Mouse (Mus musculus): ENCODE measurements around the gene Arnt2. TPM values are rescaled to one million over a fixed set of nuclear protein-coding genes. Genes with fewer than 3 reads are reported as not detected.

Gene Arnt2
- polyA plus RNA-seq, 1 experiment from 2014 or later = 2.3 TPM

- WGBS = 47% methylated on average over 5 of the region's 5 CpGs
- ATAC-seq (ENCODE audit: insufficient number of reproducible peaks, insufficient read depth, low FRiP score, low read depth) = no peak
- no peak overlapping the region for H3K9ac ChIP-seq (ENCODE audit: low read length)
Measured at GRCm38 (mm10) chr7:84377330-84377729, 32.6 kb downstream of the Arnt2 start.

DNA sequence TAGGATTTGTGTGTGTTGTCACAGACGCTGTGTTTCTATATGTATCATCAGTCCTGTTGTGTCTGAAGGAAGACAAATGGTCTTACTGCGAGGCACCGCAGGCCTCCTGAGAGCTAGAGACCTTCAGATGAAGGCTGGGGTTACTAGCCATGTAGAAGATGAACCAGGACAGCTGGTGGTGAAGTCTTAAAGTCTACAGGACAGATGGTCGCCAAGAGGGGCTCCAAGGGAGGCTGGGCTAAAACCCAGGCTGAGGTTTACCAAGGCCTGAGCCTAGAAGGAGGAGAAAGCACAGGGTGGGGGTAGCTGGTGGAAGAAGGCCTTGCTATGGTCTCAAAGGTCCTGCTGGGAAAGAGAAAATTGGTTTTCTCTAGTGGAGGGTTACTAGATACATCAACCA is 36.3 kb downstream of the Arnt2 start:
- H3K36me3 ChIP-seq (ENCODE audit: control insufficient read depth, insufficient read depth, low read length) = no peaks in the 10 kb centered on the region
- H3K4me2 ChIP-seq (ENCODE audit: low read length) = no peak overlapping the region
- no peak overlapping the region for H3K9ac ChIP-seq (ENCODE audit: low read length)
- H3K27me3 ChIP-seq (ENCODE audit: control insufficient read depth, insufficient read depth, low read length) = no peaks in the 10 kb centered on the region
- no peak for ATAC-seq (ENCODE audit: insufficient number of reproducible peaks, insufficient read depth, low FRiP score, low read depth)
- no peaks in the 10 kb centered on the region for H3K9me3 ChIP-seq (ENCODE audit: control insufficient read depth, low read length)
- 73% methylated on average over 4 of the region's 4 CpGs for WGBS
- no peak overlapping the region for H3K27ac ChIP-seq (replicated peaks in 1 of 2; ENCODE audit: control insufficient read depth in 1 of 2, insufficient read depth in 1 of 2, low read depth in 2 of 2, low read length in 2 of 2)
- 0 out of 4 replicates have a peak, but pooled peaks cover 0 to 3% of the 10 kb centered on the region in 2 experiments for H3K4me1 ChIP-seq (ENCODE audit: control insufficient read depth in 2 of 2, insufficient read depth in 2 of 2, low read length in 2 of 2)
- no peak overlapping the region for H3K4me3 ChIP-seq (ENCODE audit: control insufficient read depth in 1 of 2, insufficient read depth in 1 of 2, low read depth in 1 of 2, low read length in 2 of 2)

More at GRCm38 (mm10) chr7:84377330-84377729, 32.6 kb downstream of the Arnt2 start:
- no peak overlapping the region for H3K27ac ChIP-seq (replicated peaks in 1 of 2; ENCODE audit: control insufficient read depth in 1 of 2, insufficient read depth in 1 of 2, low read depth in 2 of 2, low read length in 2 of 2)
- no peak overlapping the region for H3K4me2 ChIP-seq (ENCODE audit: low read length)
- H3K9me3 ChIP-seq (ENCODE audit: control insufficient read depth, low read length) = no peaks in the 10 kb centered on the region
- H3K4me1 ChIP-seq (ENCODE audit: control insufficient read depth in 2 of 2, insufficient read depth in 2 of 2, low read length in 2 of 2) = 0 out of 4 replicates have a peak, but pooled peaks cover 0 to 3% of the 10 kb centered on the region in 2 experiments
- H3K4me3 ChIP-seq (ENCODE audit: control insufficient read depth in 1 of 2, insufficient read depth in 1 of 2, low read depth in 1 of 2, low read length in 2 of 2) = no peak overlapping the region
- no peaks in the 10 kb centered on the region for H3K36me3 ChIP-seq (ENCODE audit: control insufficient read depth, insufficient read depth, low read length)
- no peaks in the 10 kb centered on the region for H3K27me3 ChIP-seq (ENCODE audit: control insufficient read depth, insufficient read depth, low read length)

- Histone ChIP-seq H3K9me3 (ENCODE audit: control insufficient read depth, low read length) (no peaks in the 10 kb centered on the region), H3K4me2 (ENCODE audit: low read length) (no peak overlapping the region), H3K36me3 (ENCODE audit: control insufficient read depth, insufficient read depth, low read length) (no peaks in the 10 kb centered on the region), H3K27me3 (ENCODE audit: control insufficient read depth, insufficient read depth, low read length) (no peaks in the 10 kb centered on the region), H3K9ac (ENCODE audit: low read length) (no peak overlapping the region), H3K27ac (replicated peaks in 1 of 2; ENCODE audit: control insufficient read depth in 1 of 2, insufficient read depth in 1 of 2, low read depth in 2 of 2, low read length in 2 of 2) (no peak overlapping the region), H3K4me3 (ENCODE audit: control insufficient read depth in 1 of 2, insufficient read depth in 1 of 2, low read depth in 1 of 2, low read length in 2 of 2) (no peak overlapping the region), H3K4me1 (ENCODE audit: control insufficient read depth in 2 of 2, insufficient read depth in 2 of 2, low read length in 2 of 2) (0 out of 4 replicates have a peak, but pooled peaks cover 0 to 3% of the 10 kb centered on the region in 2 experiments)
- no peak for ATAC-seq (ENCODE audit: insufficient number of reproducible peaks, insufficient read depth, low FRiP score, low read depth)
- WGBS = 90% methylated on average over 1 of the region's 1 CpGs
Measured at GRCm38 (mm10) chr7:84372871-84373270, 37.1 kb downstream of the Arnt2 start.

DNA sequence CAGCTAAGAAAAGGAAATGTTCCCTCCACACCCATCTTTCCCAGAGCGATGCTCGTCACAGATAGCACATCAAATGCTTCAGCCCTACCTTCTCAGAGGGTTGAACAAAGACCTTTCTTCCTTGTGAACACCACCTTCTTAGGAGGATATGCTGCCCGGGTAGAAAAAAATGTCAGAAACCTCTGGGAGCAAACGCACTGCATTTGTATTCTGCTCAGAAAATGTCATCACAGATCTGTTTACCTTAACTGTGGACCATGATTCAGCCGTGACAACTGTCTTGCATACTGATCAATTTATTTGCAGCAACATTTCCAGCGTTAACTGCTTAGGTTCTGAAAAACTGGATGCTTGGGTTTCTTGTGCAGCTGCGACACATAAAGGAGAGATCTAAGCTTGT is 37.7 kb downstream of the Arnt2 start:
- H3K36me3 ChIP-seq (ENCODE audit: control insufficient read depth, insufficient read depth, low read length) = no peaks in the 10 kb centered on the region
- H3K4me3 ChIP-seq (ENCODE audit: control insufficient read depth in 1 of 2, insufficient read depth in 1 of 2, low read depth in 1 of 2, low read length in 2 of 2) = no peak overlapping the region
- 74% methylated on average over 7 of the region's 7 CpGs for WGBS
- no peak overlapping the region for H3K9ac ChIP-seq (ENCODE audit: low read length)
- no peak overlapping the region for H3K27ac ChIP-seq (replicated peaks in 1 of 2; ENCODE audit: control insufficient read depth in 1 of 2, insufficient read depth in 1 of 2, low read depth in 2 of 2, low read length in 2 of 2)
- peaks cover under 1 to 3% of the 10 kb centered on the region in 2 experiments; a peak in 1 of 4 replicates for H3K4me1 ChIP-seq (ENCODE audit: control insufficient read depth in 2 of 2, insufficient read depth in 2 of 2, low read length in 2 of 2)
- H3K9me3 ChIP-seq (ENCODE audit: control insufficient read depth, low read length) = no peaks in the 10 kb centered on the region
- no peak overlapping the region for H3K4me2 ChIP-seq (ENCODE audit: low read length)
- H3K27me3 ChIP-seq (ENCODE audit: control insufficient read depth, insufficient read depth, low read length) = no peaks in the 10 kb centered on the region
- no peak for ATAC-seq (ENCODE audit: insufficient number of reproducible peaks, insufficient read depth, low FRiP score, low read depth)

DNA sequence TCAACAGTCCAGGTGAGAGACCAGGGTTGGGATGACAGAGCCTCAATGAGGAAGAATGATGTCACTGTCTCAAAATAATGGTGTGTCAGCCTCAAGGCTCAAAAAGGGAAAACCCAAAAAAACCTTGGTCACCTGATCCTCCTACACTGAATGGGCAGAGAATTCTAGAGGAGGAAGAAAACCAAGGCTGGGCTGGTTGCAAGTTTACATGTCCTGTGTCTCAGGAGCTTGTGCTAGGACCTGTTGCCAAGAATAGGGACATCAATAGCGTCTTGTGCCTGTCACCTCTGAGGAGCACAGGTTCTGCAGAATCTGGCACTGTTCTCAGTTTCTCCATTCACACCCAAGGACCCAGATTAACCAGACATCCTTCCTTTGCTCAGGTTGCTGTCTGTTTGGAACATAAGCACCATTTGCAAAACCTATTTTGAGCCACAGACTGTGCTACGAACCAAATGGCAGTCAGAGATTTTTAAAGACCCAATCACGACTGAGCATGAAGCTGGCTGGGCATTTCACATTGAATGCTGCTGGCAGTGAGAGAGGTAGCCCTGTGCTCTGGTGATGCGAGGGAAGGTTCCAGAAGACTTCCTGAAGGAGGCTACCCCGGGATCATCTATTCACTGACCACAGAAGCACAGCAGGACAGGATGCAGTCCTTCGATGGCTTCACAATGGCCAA is 38.9 kb downstream of the Arnt2 start:
- no peaks in the 10 kb centered on the region for H3K36me3 ChIP-seq (ENCODE audit: control insufficient read depth, insufficient read depth, low read length)
- no peak for ATAC-seq (ENCODE audit: insufficient number of reproducible peaks, insufficient read depth, low FRiP score, low read depth)
- WGBS = 75% methylated on average over 6 of the region's 6 CpGs

DNA sequence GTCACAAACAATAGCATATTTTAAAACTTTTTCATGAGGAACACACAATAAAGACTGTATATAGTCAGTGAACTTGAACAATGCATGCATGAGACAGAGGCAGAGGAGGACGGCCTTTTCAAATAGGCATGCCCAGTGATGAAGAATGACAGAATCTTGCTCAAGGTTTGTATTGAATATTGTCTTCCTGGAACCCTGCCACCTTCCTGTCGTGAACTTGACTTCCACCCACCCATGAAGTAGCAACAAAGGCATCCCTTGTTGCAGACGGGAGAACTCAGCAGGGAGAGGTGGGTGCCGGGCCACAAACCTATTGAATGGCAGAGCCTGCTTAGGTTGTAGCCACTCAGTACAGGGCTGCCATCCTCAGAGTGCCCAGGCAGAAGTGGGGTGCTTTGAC is 43.7 kb downstream of the Arnt2 start:
- no peak for ATAC-seq (ENCODE audit: insufficient number of reproducible peaks, insufficient read depth, low FRiP score, low read depth)

More for the DNA sequence above, 38.9 kb downstream of the Arnt2 start:
- H3K27ac ChIP-seq (replicated peaks in 1 of 2; ENCODE audit: control insufficient read depth in 1 of 2, insufficient read depth in 1 of 2, low read depth in 2 of 2, low read length in 2 of 2) = no peak overlapping the region
- H3K4me3 ChIP-seq (ENCODE audit: control insufficient read depth in 1 of 2, insufficient read depth in 1 of 2, low read depth in 1 of 2, low read length in 2 of 2) = no peak overlapping the region
- H3K4me2 ChIP-seq (ENCODE audit: low read length) = no peak overlapping the region
- H3K4me1 ChIP-seq (ENCODE audit: control insufficient read depth in 2 of 2, insufficient read depth in 2 of 2, low read length in 2 of 2) = peaks cover 9 to 11% of the 10 kb centered on the region in 2 experiments; a peak in 2 of 4 replicates
- no peaks in the 10 kb centered on the region for H3K27me3 ChIP-seq (ENCODE audit: control insufficient read depth, insufficient read depth, low read length)
- H3K9ac ChIP-seq (ENCODE audit: low read length) = no peak overlapping the region
- H3K9me3 ChIP-seq (ENCODE audit: control insufficient read depth, low read length) = no peaks in the 10 kb centered on the region

DNA sequence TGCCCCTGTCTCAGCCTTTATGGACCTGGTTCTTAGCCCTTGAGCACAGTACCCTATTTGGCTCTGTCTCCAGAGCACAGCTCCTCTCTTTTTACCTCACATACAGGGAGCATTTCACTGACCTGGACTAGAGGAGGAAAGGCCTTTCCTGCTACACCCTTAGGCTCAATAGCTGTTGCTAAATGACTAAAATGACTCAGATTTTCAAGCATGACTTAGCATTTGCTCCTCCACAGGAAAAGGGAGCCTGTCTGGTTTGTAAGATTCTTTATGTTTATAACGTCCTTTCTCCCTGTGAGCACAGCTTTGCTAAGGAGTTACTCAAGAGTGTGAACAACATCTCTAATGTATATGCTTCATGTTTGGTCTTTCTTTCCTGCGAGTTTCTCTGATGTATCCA is 47.3 kb downstream of the Arnt2 start:
- 63% methylated on average over 2 of the region's 2 CpGs for WGBS
- Histone ChIP-seq H3K4me2 (ENCODE audit: low read length) (no peak overlapping the region), H3K9ac (ENCODE audit: low read length) (no peak overlapping the region), H3K27ac (replicated peaks in 1 of 2; ENCODE audit: control insufficient read depth in 1 of 2, insufficient read depth in 1 of 2, low read depth in 2 of 2, low read length in 2 of 2) (no peak overlapping the region), H3K4me1 (ENCODE audit: control insufficient read depth in 2 of 2, insufficient read depth in 2 of 2, low read length in 2 of 2) (peaks cover 11 to 18% of the 10 kb centered on the region in 2 experiments; a peak in 3 of 4 replicates), H3K36me3 (ENCODE audit: control insufficient read depth, insufficient read depth, low read length) (no peaks in the 10 kb centered on the region), H3K27me3 (ENCODE audit: control insufficient read depth, insufficient read depth, low read length) (no peaks in the 10 kb centered on the region), H3K9me3 (ENCODE audit: control insufficient read depth, low read length) (no peaks in the 10 kb centered on the region), H3K4me3 (ENCODE audit: control insufficient read depth in 1 of 2, insufficient read depth in 1 of 2, low read depth in 1 of 2, low read length in 2 of 2) (no peak overlapping the region)
- no peak for ATAC-seq (ENCODE audit: insufficient number of reproducible peaks, insufficient read depth, low FRiP score, low read depth)

More for the DNA sequence above, 43.7 kb downstream of the Arnt2 start:
- 49% methylated on average over 4 of the region's 4 CpGs for WGBS
- Histone ChIP-seq H3K27ac (replicated peaks in 1 of 2; ENCODE audit: control insufficient read depth in 1 of 2, insufficient read depth in 1 of 2, low read depth in 2 of 2, low read length in 2 of 2) (no peak overlapping the region), H3K9ac (ENCODE audit: low read length) (no peak overlapping the region), H3K4me2 (ENCODE audit: low read length) (no peak overlapping the region), H3K27me3 (ENCODE audit: control insufficient read depth, insufficient read depth, low read length) (no peaks in the 10 kb centered on the region), H3K4me1 (ENCODE audit: control insufficient read depth in 2 of 2, insufficient read depth in 2 of 2, low read length in 2 of 2) (peaks cover 12 to 18% of the 10 kb centered on the region in 2 experiments; a peak in 3 of 4 replicates), H3K36me3 (ENCODE audit: control insufficient read depth, insufficient read depth, low read length) (no peaks in the 10 kb centered on the region), H3K4me3 (ENCODE audit: control insufficient read depth in 1 of 2, insufficient read depth in 1 of 2, low read depth in 1 of 2, low read length in 2 of 2) (no peak overlapping the region), H3K9me3 (ENCODE audit: control insufficient read depth, low read length) (no peaks in the 10 kb centered on the region)
